Mouse (Mus musculus): Measurements from ENCODE around the gene Tnfrsf12a. TPM values are rescaled to one million over a fixed set of nuclear protein-coding genes. Genes with fewer than 3 reads are reported as not detected.

The Tnfrsf12a gene
- polyA plus RNA-seq, 1 experiment from 2014 or later: 35.4 TPM

Other genes with a start within 250 kb of the Tnfrsf12a start
- gene Vmn2r117, start 197.8 kb downstream of the Tnfrsf12a start, polyA plus RNA-seq (2016; fragmentation: Nextera tagmentation; extraction: Ambion mirVana): not detected in 2 replicates
- 19.5 and 23.0 TPM in 2 replicates for gene Zfp213, start 113.2 kb downstream of the Tnfrsf12a start, polyA plus RNA-seq (2016; fragmentation: Nextera tagmentation; extraction: Ambion mirVana)
- gene Zfp13, start 78.0 kb downstream of the Tnfrsf12a start, polyA plus RNA-seq (2016; fragmentation: Nextera tagmentation; extraction: Ambion mirVana): 12.0 and 15.4 TPM in 2 replicates
- 0.10 and 0.21 TPM in 2 replicates for gene Zscan10, start 76.6 kb downstream of the Tnfrsf12a start, polyA plus RNA-seq (2016; fragmentation: Nextera tagmentation; extraction: Ambion mirVana)
- gene Mmp25, start 32.2 kb downstream of the Tnfrsf12a start, polyA plus RNA-seq (2016; fragmentation: Nextera tagmentation; extraction: Ambion mirVana): 0.39 and 0.43 TPM in 2 replicates
- gene Bicdl2, start 17.0 kb downstream of the Tnfrsf12a start, polyA plus RNA-seq (2016; fragmentation: Nextera tagmentation; extraction: Ambion mirVana): 0.28 and 0.40 TPM in 2 replicates
- 152 and 305 TPM in 2 replicates for gene Hcfc1r1, start 3.9 kb downstream of the Tnfrsf12a start, polyA plus RNA-seq (2016; fragmentation: Nextera tagmentation; extraction: Ambion mirVana)
- gene Thoc6, start 3.6 kb downstream of the Tnfrsf12a start, polyA plus RNA-seq (2016; fragmentation: Nextera tagmentation; extraction: Ambion mirVana): 60.1 and 63.7 TPM in 2 replicates
- gene Cldn6, start 1.8 kb upstream of the Tnfrsf12a start, polyA plus RNA-seq (2016; fragmentation: Nextera tagmentation; extraction: Ambion mirVana): 7.0 and 33.4 TPM in 2 replicates
- 0.76 and 2.4 TPM in 2 replicates for gene Cldn9, start 6.6 kb upstream of the Tnfrsf12a start, polyA plus RNA-seq (2016; fragmentation: Nextera tagmentation; extraction: Ambion mirVana)
- gene 1520401A03Rik, start 45.3 kb upstream of the Tnfrsf12a start, polyA plus RNA-seq (2016; fragmentation: Nextera tagmentation; extraction: Ambion mirVana): not detected in 2 replicates
- gene Pkmyt1, start 48.9 kb upstream of the Tnfrsf12a start, polyA plus RNA-seq (2016; fragmentation: Nextera tagmentation; extraction: Ambion mirVana): 46.5 and 53.2 TPM in 2 replicates
- 8.7 and 9.3 TPM in 2 replicates for gene Paqr4, start 63.4 kb upstream of the Tnfrsf12a start, polyA plus RNA-seq (2016; fragmentation: Nextera tagmentation; extraction: Ambion mirVana)
- gene Kremen2, start 68.4 kb upstream of the Tnfrsf12a start, polyA plus RNA-seq (2016; fragmentation: Nextera tagmentation; extraction: Ambion mirVana): 0.43 and 1.9 TPM in 2 replicates
- gene Flywch1, start 94.1 kb upstream of the Tnfrsf12a start, polyA plus RNA-seq (2016; fragmentation: Nextera tagmentation; extraction: Ambion mirVana): 97.9 and 117 TPM in 2 replicates
- gene Flywch2, start 108.6 kb upstream of the Tnfrsf12a start, polyA plus RNA-seq (2016; fragmentation: Nextera tagmentation; extraction: Ambion mirVana): 9.0 and 20.3 TPM in 2 replicates
- 342 and 505 TPM in 2 replicates for gene Srrm2, start 113.1 kb upstream of the Tnfrsf12a start, polyA plus RNA-seq (2016; fragmentation: Nextera tagmentation; extraction: Ambion mirVana)
- gene Elob, start 151.7 kb upstream of the Tnfrsf12a start, polyA plus RNA-seq (2016; fragmentation: Nextera tagmentation; extraction: Ambion mirVana): 907 and 984 TPM in 2 replicates
- not detected in 2 replicates for gene Prss33, start 158.6 kb upstream of the Tnfrsf12a start, polyA plus RNA-seq (2016; fragmentation: Nextera tagmentation; extraction: Ambion mirVana)
- not detected in 2 replicates for gene Prss32, start 166.4 kb upstream of the Tnfrsf12a start, polyA plus RNA-seq (2016; fragmentation: Nextera tagmentation; extraction: Ambion mirVana)
- 0.41 and 1.5 TPM in 2 replicates for gene Prss41, start 166.7 kb upstream of the Tnfrsf12a start, polyA plus RNA-seq (2016; fragmentation: Nextera tagmentation; extraction: Ambion mirVana)
- not detected in 2 replicates for gene Prss21, start 190.6 kb upstream of the Tnfrsf12a start, polyA plus RNA-seq (2016; fragmentation: Nextera tagmentation; extraction: Ambion mirVana)
- not detected in 2 replicates for gene Dcpp1, start 203.4 kb upstream of the Tnfrsf12a start, polyA plus RNA-seq (2016; fragmentation: Nextera tagmentation; extraction: Ambion mirVana)
- not detected in 2 replicates for gene Dcpp2, start 203.4 kb upstream of the Tnfrsf12a start, polyA plus RNA-seq (2016; fragmentation: Nextera tagmentation; extraction: Ambion mirVana)
- not detected in 2 replicates for gene Dcpp3, start 240.0 kb upstream of the Tnfrsf12a start, polyA plus RNA-seq (2016; fragmentation: Nextera tagmentation; extraction: Ambion mirVana)

Measured in heart, embryonic 10.5 days (tissue).